Mouse (Mus musculus) heart, adult 2 months (tissue): ENCODE data around the gene Sept9.

ENCODE experiments used
- CTCF ChIP-seq: fragments of 200-600 bp; IDR thresholded peaks from 2 replicates; pipeline ENCODE4 v1.8.1; 2022; ENCODE audit warnings: antibody characterized with exemption, mild to moderate bottlenecking, moderate library complexity
- POLR2A ChIP-seq: fragments of 200-500 bp; IDR thresholded peaks from 2 replicates; pipeline ENCODE4 v1.6.1; 2011; ENCODE audit warnings: mild to moderate bottlenecking, low read depth, low read length, control low read depth; ENCODE audit not compliant: insufficient read depth

DNA sequence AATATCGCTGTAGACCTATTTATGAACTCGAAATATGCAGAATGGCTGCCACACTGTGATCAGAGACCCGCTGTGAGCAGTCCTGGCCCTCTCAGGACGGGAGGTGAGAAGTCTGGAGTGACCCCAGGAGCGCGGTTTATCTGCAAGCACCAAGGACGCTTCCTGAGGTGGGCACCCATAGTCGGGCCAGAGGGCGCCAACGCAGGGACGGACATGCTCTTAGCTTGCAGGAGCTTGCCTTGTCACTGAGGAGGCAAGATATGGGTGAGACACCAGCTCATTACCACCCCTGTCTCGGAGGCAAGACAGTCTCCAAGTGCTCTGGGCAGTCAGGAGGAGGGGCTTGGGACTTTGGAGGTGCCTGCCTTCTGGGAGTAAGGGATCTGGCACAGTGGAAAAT lies 2.4 kb downstream of the Sept9 start:
- no peak for TF ChIP-seq POLR2A
- no peak for TF ChIP-seq CTCF
